Comparison of ENCODE assay signal across 20 mouse cellular contexts in the genomic region with DNA sequence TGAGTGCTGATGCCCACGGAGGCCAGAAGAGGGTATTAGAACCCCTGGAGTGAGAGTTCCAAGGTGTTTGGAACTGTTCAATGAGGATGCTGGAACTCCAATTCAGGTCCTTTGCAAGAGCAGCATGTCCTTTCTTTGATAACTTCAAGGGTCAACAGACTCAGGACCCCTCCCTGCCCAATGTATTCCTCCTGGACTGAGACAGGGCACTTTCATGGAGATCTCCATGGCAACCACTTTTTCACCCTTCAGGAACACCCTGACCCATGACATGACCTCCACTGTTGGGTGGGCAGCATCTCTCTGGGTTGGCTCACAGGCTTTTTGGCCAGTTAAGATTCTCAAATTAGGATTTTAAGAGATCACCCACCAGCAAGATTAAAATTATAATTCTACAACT.
DNase-seq lines count a peak whose midpoint lies in the region; ATAC-seq lines count a peak whose summit lies in the region.
"Had no signal": no experiment of that assay in that cellular context is flagged by ENCODE, and none has a peak within 500 bp of the region (broad histone marks: within the 10 kb centered on the region; RNA-seq: fewer than 3 reads in every experiment).

No protein-coding gene starts in this region.

- no peak overlapping the region for H3K4me3 ChIP-seq in forebrain, embryonic 13.5 days
- no peak overlapping the region for H3K4me3 ChIP-seq in forebrain, embryonic 15.5 days
- H3K4me3 ChIP-seq in hindbrain, embryonic 10.5 days: no peak overlapping the region
- no peak overlapping the region for H3K4me3 ChIP-seq in hindbrain, embryonic 11.5 days (ENCODE audit: low read depth, low read length)
- H3K4me3 ChIP-seq: embryonic facial prominence, embryonic 13.5 days; embryonic facial prominence, embryonic 15.5 days; erythroblast, embryonic 14.5 days; forebrain, embryonic 10.5 days had no signal

- no peak overlapping the region for H3K9ac ChIP-seq in forebrain, embryonic 13.5 days
- H3K9ac ChIP-seq in forebrain, embryonic 15.5 days (replicated peaks): no peak overlapping the region
- no peak overlapping the region for H3K9ac ChIP-seq in hindbrain, embryonic 11.5 days (ENCODE audit: low read depth, low read length)
- H3K9ac ChIP-seq: embryonic facial prominence, embryonic 13.5 days; embryonic facial prominence, embryonic 15.5 days had no signal

- no peak for ATAC-seq in forebrain, embryonic 13.5 days
- ATAC-seq in forebrain, embryonic 15.5 days (replicated peaks): no peak
- ATAC-seq in hindbrain, embryonic 11.5 days (ENCODE audit: low FRiP score): no peak

- H3K36me3 ChIP-seq in forebrain, embryonic 13.5 days (ENCODE audit: poor library complexity, severe bottlenecking): no peaks in the 10 kb centered on the region
- no peaks in the 10 kb centered on the region for H3K36me3 ChIP-seq in forebrain, embryonic 15.5 days
- no peaks in the 10 kb centered on the region for H3K36me3 ChIP-seq in hindbrain, embryonic 10.5 days
- H3K36me3 ChIP-seq in hindbrain, embryonic 11.5 days (ENCODE audit: control insufficient read depth, insufficient read depth, low read length): no peaks in the 10 kb centered on the region
- H3K36me3 ChIP-seq: embryonic facial prominence, embryonic 13.5 days; embryonic facial prominence, embryonic 15.5 days; forebrain, embryonic 10.5 days had no signal

- H3K9me3 ChIP-seq in forebrain, embryonic 13.5 days (replicated peaks): no peaks in the 10 kb centered on the region
- H3K9me3 ChIP-seq in forebrain, embryonic 15.5 days: no peaks in the 10 kb centered on the region
- H3K9me3 ChIP-seq in hindbrain, embryonic 10.5 days: no peaks in the 10 kb centered on the region
- no peaks in the 10 kb centered on the region for H3K9me3 ChIP-seq in hindbrain, embryonic 11.5 days (ENCODE audit: control insufficient read depth, low read length)
- H3K9me3 ChIP-seq: embryonic facial prominence, embryonic 13.5 days; embryonic facial prominence, embryonic 15.5 days; forebrain, embryonic 10.5 days had no signal

- peak; percentile 40 for DNase-seq in hindbrain, embryonic 10.5 days (ENCODE audit: low spot score)
- no peak for DNase-seq in hindbrain, embryonic 11.5 days (ENCODE audit: low spot score)
- peak; percentile 54 for DNase-seq in embryo, embryonic 10.5 days (ENCODE audit: low spot score)
- DNase-seq in embryo, embryonic 9.5 days (ENCODE audit: extremely low spot score): peak; percentile 35
- DNase-seq in left cerebral cortex, postnatal 10 days (ENCODE audit: extremely low spot score in 1 of 2, low spot score in 2 of 2): no peak
- DNase-seq: adrenal gland, adult 2 months; adrenal gland, postnatal 10 days; adrenal gland, postnatal 25 days; cerebellum, adult 11 months; cerebellum, adult 18-20 months; cerebellum, adult 8-10 months; cerebellum, adult 9-11 months; cerebellum, postnatal 14 days; cerebellum, postnatal 36 days had no signal

- H3K27ac ChIP-seq in forebrain, embryonic 13.5 days: peak overlapping the region; percentile 72
- no peak overlapping the region for H3K27ac ChIP-seq in forebrain, embryonic 15.5 days (replicated peaks)
- H3K27ac ChIP-seq in hindbrain, embryonic 10.5 days: no peak overlapping the region
- H3K27ac ChIP-seq in hindbrain, embryonic 11.5 days (ENCODE audit: low read depth, low read length): no peak overlapping the region
- H3K27ac ChIP-seq: embryonic facial prominence, embryonic 15.5 days; forebrain, embryonic 10.5 days had no signal

- intact Hi-C loops in left cerebral cortex, postnatal 10 days (cut with DNase I): no loop called here

- no peak overlapping the region for H3K4me2 ChIP-seq in forebrain, embryonic 13.5 days
- no peak overlapping the region for H3K4me2 ChIP-seq in forebrain, embryonic 15.5 days (replicated peaks)
- no peak overlapping the region for H3K4me2 ChIP-seq in hindbrain, embryonic 11.5 days (replicated peaks; ENCODE audit: low read depth, low read length)
- H3K4me2 ChIP-seq: embryonic facial prominence, embryonic 13.5 days; embryonic facial prominence, embryonic 15.5 days had no signal

- peaks cover 24% of the 10 kb centered on the region for H3K4me1 ChIP-seq in forebrain, embryonic 13.5 days
- peaks cover 26% of the 10 kb centered on the region for H3K4me1 ChIP-seq in forebrain, embryonic 15.5 days
- H3K4me1 ChIP-seq in hindbrain, embryonic 10.5 days (replicated peaks): peaks cover 41% of the 10 kb centered on the region
- peaks cover 5% of the 10 kb centered on the region for H3K4me1 ChIP-seq in hindbrain, embryonic 11.5 days (replicated peaks; ENCODE audit: control insufficient read depth, insufficient read depth, low read length)

- WGBS in forebrain, embryonic 13.5 days: 43% methylated on average over 1 of the region's 1 CpGs
- WGBS in forebrain, embryonic 15.5 days: 39% methylated on average over 1 of the region's 1 CpGs
- WGBS in hindbrain, embryonic 10.5 days: 19% methylated on average over 1 of the region's 1 CpGs
- 24% methylated on average over 1 of the region's 1 CpGs for WGBS in hindbrain, embryonic 11.5 days

- H3K27me3 ChIP-seq in forebrain, embryonic 13.5 days: no peaks in the 10 kb centered on the region
- no peaks in the 10 kb centered on the region for H3K27me3 ChIP-seq in forebrain, embryonic 15.5 days
- peaks cover 42% of the 10 kb centered on the region for H3K27me3 ChIP-seq in hindbrain, embryonic 10.5 days (ENCODE audit: insufficient read depth, poor library complexity, severe bottlenecking)
- peaks cover 2% of the 10 kb centered on the region; the same call in 1 of the 2 replicates for H3K27me3 ChIP-seq in hindbrain, embryonic 11.5 days (ENCODE audit: control insufficient read depth, insufficient read depth, low read length)
- H3K27me3 ChIP-seq: embryonic facial prominence, embryonic 13.5 days; embryonic facial prominence, embryonic 15.5 days had no signal

Comparison
In these comparisons a context has a peak if more than half of its experiments do, and no peak if none do; other contexts are left out.
1. DNase-seq: peak in hindbrain, embryonic 10.5 days (single experiment), embryo, embryonic 10.5 days (single experiment) and embryo, embryonic 9.5 days (single experiment); none in hindbrain, embryonic 11.5 days (single experiment) and left cerebral cortex, postnatal 10 days (0 of 2).